Mouse (Mus musculus) olfactory bulb, adult 2 months (tissue): ENCODE data around the gene Rdx. TPM values are rescaled to one million over a fixed set of nuclear protein-coding genes. Genes with fewer than 3 reads are reported as not detected.
"Not testable (repeated sequence)": the region's sequence is repeated elsewhere in the genome, so short reads cannot be mapped to it uniquely, and the experiment has no call there.

ENCODE experiments used
- H3K27ac ChIP-seq: fragments of 200-500 bp; 2 replicates; pipeline ENCODE4 v1.5.1; 2012; ENCODE audit warnings: low read depth, low read length; ENCODE audit not compliant: insufficient read depth
- H3K4me1 ChIP-seq: fragments of 200-500 bp; 2 replicates; pipeline ENCODE4 v1.6.1; 2012; ENCODE audit warnings: low read length; ENCODE audit not compliant: control insufficient read depth, insufficient read depth
- H3K4me3 ChIP-seq: fragments of 200-500 bp; 2 replicates; pipeline ENCODE4 v1.5.1; 2012; ENCODE audit warnings: mild to moderate bottlenecking, low read depth, low read length, moderate library complexity; ENCODE audit not compliant: insufficient read depth
- CTCF ChIP-seq: fragments of 200-500 bp; IDR thresholded peaks from 2 replicates; pipeline ENCODE4 v1.5.1; 2012; ENCODE audit warnings: low read depth, mild to moderate bottlenecking, low read length, moderate library complexity; ENCODE audit not compliant: insufficient read depth
- POLR2A ChIP-seq: fragments of 200-500 bp; IDR thresholded peaks from 2 replicates; pipeline ENCODE4 v1.6.1; 2012; ENCODE audit warnings: mild to moderate bottlenecking, low read depth, low read length, moderate library complexity; ENCODE audit not compliant: insufficient read depth
- WGBS: fragments of 180-500 bp; shearing (Covaris S2); methylation state at CpG from one replicate; pipeline ENCODE4 v1.1.7; 2018; 5-methylcytosine and 5-hydroxymethylcytosine counted together
- polyA plus RNA-seq: library from polyadenylated mRNA; stranded (reverse); fragments of >200 nt; gene quantifications from 2 replicates; pipeline ENCODE4 v1.2.4, GENCODE M21; 2012; ENCODE audit warnings: low replicate concordance; ENCODE audit not compliant: missing spikeins, insufficient read depth, insufficient read length

Gene Rdx
- polyA plus RNA-seq, 1 experiment = 148 TPM

GRCm38 (mm10) chr9:52048650-52049081 is 1.7 kb downstream of the Rdx start:
- Histone ChIP-seq H3K4me3 (peak overlapping the region; percentile 65), H3K4me1 (0 out of 2 replicates have a peak, but pooled peaks cover 2% of the 10 kb centered on the region), H3K27ac (peak overlapping the region; percentile 86)
- no peak for TF ChIP-seq POLR2A
- TF ChIP-seq CTCF = no peak
- WGBS = under 1% methylated on average over 60 of the region's 60 CpGs

DNA sequence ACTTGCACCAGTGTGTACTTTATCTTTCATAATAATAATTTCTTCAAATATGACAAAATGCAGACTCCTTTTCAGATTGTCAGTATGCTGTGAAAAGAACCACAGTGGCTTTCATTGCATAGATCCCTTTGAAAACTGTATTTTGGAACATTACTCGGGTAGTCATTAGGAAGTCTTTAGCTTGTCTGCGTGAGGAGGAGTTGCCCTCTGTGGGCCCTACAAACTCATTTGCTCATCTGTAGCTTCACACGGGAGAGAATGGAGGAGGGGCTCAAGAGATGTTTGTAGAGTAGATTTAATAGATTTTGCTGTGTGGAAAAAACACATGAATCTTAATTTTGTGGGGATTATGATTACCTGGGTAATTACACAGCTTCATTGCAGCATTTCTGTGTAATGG is 2.6 kb downstream of the Rdx start:
- Histone ChIP-seq H3K4me3 (no peak overlapping the region), H3K27ac (no peak overlapping the region), H3K4me1 (0 out of 2 replicates have a peak, but pooled peaks cover 2% of the 10 kb centered on the region)
- 2% methylated on average over 3 of the region's 3 CpGs for WGBS
- no peak for TF ChIP-seq POLR2A
- TF ChIP-seq CTCF = no peak

GRCm38 (mm10) chr9:52050361-52050760 is 3.4 kb downstream of the Rdx start:
- TF ChIP-seq POLR2A (no peak), CTCF (no peak)
- no peak overlapping the region for H3K4me3 ChIP-seq
- 30% methylated on average over 2 of the region's 2 CpGs for WGBS
- 0 out of 2 replicates have a peak, but pooled peaks cover 2% of the 10 kb centered on the region for H3K4me1 ChIP-seq
- H3K27ac ChIP-seq = no peak overlapping the region

DNA sequence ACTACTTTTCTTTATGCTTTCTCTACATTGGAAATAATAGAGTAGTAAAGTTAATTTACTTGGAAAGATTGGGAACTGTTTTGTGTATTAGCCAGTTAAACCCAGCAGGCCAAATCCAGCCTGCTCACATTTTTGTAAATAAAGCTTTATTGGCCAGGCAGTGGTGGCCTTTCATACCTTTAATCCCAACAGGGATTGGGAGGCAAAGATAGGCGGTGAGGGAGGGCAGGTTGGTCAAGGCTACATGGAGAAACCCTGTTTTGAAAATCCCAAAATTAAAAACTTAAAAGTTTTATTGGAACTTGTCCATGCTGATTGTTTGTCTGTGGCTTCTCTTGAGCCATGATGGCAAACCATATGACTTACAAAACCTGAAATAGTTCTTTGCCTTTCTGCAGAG is 5.2 kb downstream of the Rdx start:
- 80% methylated on average over 1 of the region's 1 CpGs for WGBS
- Histone ChIP-seq H3K4me3 (no peak overlapping the region), H3K4me1 (0 out of 2 replicates have a peak, but pooled peaks cover 3% of the 10 kb centered on the region), H3K27ac (no peak overlapping the region)
- TF ChIP-seq CTCF (no peak), POLR2A (no peak)

DNA sequence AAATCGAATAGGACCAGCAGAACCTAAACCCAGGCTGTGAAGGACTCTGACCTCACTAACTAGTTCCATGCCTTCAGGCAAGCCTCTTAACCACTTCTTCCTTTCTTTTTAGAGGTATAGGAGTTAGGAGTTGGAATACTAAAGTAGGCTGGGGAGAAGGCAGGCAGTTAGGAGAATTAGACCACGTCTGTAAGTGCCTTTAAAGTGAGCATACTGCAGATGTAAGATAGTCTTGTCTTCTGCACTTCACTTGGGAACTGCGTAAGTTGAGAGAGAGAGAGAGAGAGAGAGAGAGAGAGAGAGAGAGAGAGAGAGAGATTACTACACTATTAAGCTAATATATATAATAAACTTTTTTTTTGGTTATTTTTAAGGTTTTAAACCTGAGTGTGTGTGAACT is 8.3 kb downstream of the Rdx start:
- 0 out of 2 replicates have a peak, but pooled peaks cover 5% of the 10 kb centered on the region for H3K4me1 ChIP-seq
- H3K27ac ChIP-seq = no peak overlapping the region
- WGBS = 78% methylated on average over 3 of the region's 3 CpGs
- TF ChIP-seq CTCF (no peak), POLR2A (no peak)
- H3K4me3 ChIP-seq = no peak overlapping the region

DNA sequence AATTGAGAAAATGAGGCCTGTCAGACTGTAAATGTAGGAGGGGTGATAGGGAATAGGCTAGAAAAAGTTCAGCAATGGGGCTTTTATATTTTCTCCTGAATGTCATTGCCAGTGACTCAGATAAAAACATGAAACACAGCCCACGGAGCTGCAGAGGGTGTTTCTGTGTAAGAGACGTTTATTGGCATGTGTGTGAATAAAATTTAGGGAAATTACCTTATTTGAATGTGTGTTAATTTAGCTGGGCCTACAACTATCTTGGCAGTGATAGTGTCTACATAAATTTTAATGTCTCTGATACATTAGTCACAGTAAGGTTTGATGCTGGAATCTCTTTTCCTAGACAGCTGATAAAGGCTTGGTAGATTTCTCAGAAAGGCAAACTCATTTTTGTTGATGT is 12.8 kb downstream of the Rdx start:
- TF ChIP-seq POLR2A (no peak), CTCF (no peak)
- 19% methylated on average over 2 of the region's 2 CpGs for WGBS
- no peak overlapping the region for H3K27ac ChIP-seq
- H3K4me3 ChIP-seq = no peak overlapping the region
- H3K4me1 ChIP-seq = 0 out of 2 replicates have a peak, but pooled peaks cover 5% of the 10 kb centered on the region

DNA sequence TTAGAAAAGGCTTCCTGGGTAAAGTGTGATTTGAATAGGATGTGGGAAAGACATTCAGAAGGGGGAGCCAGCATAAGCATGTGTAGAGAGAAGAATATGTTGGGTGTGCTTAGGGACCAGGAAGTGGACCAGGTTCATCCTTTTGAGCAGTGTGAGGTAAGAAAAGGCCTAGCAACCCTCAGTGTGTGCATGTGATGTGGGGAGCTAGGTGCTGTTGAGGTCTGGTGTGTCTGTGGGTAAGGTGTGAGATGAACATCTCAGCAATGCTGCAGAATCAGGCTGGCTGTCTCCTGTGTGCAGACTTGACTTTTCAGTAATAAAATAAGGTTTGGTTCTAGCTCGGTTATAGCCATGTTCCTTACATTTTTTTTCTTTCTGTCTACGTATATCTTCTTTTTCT is 23.1 kb downstream of the Rdx start:
- Histone ChIP-seq H3K4me3 (no peak overlapping the region), H3K4me1 (no peaks in the 10 kb centered on the region), H3K27ac (no peak overlapping the region)
- 97% methylated on average over 2 of the region's 2 CpGs for WGBS
- TF ChIP-seq POLR2A = no peak
- TF ChIP-seq CTCF = no peak

DNA sequence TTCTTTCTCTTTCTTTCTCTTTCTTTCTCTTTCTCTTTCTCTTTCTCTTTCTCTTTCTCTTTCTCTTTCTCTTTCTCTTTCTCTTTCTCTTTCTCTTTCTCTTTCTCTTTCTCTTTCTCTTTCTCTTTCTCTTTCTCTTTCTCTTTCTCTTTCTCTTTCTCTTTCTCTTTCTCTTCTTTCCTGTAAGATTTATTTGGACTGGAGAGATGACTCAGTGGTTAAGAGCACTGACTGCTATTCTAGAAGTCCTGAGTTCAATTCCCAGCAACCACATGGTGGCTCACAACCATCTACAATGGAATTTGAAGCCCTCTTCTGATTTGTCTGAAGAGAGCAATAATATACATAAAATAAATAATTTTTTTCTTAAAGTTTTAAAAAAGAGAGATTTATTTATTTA is 24.4 kb downstream of the Rdx start:
- not testable (repeated sequence) for H3K4me3 ChIP-seq, H3K4me1 ChIP-seq, H3K27ac ChIP-seq

DNA sequence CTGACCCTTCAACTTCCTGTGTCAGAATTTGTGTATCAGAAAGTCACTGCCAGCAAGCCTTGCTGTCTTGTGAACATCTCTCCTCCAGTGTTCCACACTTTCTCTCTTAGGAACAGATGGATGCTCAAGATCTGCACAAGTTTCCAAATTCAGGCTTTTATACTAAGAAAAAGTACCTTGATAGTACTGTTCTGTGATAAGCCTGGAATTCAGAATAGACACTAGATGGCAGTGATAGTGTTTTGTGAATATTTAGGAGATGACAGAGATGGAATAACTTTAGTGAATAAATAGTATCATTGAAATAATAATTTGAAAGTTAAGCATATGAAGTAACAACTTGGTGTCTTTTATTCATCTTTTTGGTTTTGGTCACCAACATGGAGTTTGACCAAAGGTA is 25.2 kb downstream of the Rdx start:
- no peak overlapping the region for H3K27ac ChIP-seq
- TF ChIP-seq POLR2A (no peak), CTCF (no peak)
- H3K4me1 ChIP-seq = no peaks in the 10 kb centered on the region
- no peak overlapping the region for H3K4me3 ChIP-seq

DNA sequence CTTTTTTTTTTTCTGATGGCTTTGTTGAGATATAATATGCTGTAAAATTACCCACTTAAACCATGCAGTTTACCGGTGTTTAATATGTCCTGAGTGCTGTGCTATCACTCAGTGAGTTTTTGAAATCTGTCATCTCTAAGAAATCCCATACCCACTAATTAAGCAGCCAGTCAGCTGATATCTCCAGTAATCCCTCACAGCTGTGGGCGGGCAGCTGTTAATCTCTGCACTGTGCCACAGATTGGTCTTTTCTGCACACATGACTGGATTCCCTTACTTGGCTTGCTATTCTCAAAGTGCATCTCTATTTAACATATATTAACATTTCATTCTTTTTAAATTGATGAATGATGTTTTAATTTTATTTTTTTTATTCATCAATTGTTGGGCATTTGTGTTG is 29.1 kb downstream of the Rdx start:
- 91% methylated on average over 2 of the region's 2 CpGs for WGBS
- no peaks in the 10 kb centered on the region for H3K4me1 ChIP-seq
- no peak overlapping the region for H3K4me3 ChIP-seq
- no peak overlapping the region for H3K27ac ChIP-seq
- TF ChIP-seq POLR2A (no peak), CTCF (no peak)

GRCm38 (mm10) chr9:52077692-52078091 is 30.7 kb downstream of the Rdx start:
- H3K27ac ChIP-seq = no peak overlapping the region
- H3K4me3 ChIP-seq = no peak overlapping the region
- H3K4me1 ChIP-seq = no peaks in the 10 kb centered on the region
- no peak for TF ChIP-seq POLR2A
- no peak for TF ChIP-seq CTCF
- 61% methylated on average over 1 of the region's 1 CpGs for WGBS
